Mouse (Mus musculus) induced T-regulatory cell, adult 2 months (primary cell): ENCODE results near the gene Pld4.

Experiments
- DNase-seq: peaks from one replicate; pipeline ENCODE4 v3.0.0-alpha.2; 2012; ENCODE audit warnings: low read depth

The Pld4 gene

GRCm38 (mm10) chr12:112767036-112767890, 6.8 kb downstream of the Pld4 start:
- DNase-seq: no peak

DNA sequence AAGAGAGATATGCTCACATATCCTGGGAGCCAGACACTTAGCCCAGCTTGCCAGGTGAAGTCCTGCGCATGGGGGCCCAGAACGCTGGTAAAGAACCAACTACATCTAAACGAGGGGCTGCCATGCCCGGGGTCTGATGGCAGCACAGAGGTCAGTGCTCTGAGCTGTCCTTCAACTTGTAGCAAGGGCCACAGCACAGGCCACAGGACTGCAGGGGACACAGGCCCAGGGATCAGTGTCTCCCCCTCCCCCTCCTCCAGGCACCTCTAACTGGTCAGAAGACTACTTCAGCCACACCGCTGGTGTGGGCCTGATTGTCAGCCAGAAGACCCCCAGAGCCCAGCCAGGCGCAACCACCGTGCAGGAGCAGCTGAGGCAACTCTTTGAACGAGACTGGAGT, 7.7 kb downstream of the Pld4 start:
- no peak for DNase-seq

GRCm38 (mm10) chr12:112769031-112769430, 8.6 kb downstream of the Pld4 start:
- DNase-seq: peak; percentile 28

DNA sequence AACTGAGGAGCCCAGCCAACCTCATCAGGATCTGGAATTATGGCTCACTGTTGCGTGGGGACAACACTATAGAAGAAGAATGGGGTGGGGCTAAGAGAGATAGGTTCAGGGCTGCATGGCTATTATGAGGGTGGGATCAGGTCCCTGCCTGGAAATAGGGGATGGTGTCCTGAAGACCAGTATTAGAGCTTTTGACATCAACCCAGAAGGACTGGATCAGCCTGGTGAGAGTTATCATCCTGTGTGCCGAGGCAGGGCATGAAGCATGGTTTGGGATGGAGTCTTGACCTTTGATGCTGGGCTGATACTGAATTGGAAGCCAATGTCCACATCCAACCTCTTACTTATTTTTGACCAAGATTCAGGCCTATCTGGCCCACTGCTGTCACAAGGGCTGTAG, 9.3 kb downstream of the Pld4 start:
- no peak for DNase-seq

- no peak for DNase-seq
Observed at GRCm38 (mm10) chr12:112770396-112770795, 9.9 kb downstream of the Pld4 start.

DNA sequence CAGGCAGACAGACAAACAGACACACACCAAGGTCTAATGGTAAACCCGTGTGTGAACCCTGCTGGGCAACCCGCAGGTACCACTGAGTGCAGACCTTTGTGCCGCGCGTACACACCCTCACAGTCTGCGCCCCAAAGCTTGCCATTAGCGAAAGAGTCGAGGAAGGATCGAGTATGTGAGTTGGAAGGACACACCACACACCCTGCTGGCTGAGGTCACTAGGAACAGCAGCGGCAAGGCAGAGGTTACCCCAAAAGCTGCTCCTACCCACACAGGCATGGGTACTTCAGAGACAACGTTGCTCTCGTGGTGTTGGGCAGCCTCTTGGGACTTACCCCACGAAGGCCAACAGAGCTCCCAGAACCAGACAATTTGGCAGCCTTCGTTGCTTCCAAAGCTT, 11.9 kb downstream of the Pld4 start:
- DNase-seq: no peak

DNA sequence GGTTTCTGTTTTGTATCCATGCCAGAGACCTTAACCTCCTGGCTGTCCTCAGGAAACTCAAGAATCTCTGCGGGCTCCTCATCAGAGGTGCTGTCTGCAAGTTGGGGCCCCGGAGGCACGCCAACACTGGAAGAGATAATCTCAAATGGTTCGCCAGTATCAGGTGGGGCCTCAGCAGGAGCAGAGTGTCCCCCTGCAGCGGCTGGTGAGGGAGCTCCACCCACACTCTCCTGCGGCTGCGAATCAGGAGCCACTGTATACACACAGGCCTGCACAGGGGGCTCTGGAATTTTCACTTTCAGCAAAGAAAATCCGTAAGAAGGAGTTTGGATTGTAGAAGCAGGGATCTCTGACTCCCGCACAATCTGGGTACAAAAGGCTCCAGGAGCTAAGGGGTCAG, 12.9 kb downstream of the Pld4 start:
- no peak for DNase-seq

DNA sequence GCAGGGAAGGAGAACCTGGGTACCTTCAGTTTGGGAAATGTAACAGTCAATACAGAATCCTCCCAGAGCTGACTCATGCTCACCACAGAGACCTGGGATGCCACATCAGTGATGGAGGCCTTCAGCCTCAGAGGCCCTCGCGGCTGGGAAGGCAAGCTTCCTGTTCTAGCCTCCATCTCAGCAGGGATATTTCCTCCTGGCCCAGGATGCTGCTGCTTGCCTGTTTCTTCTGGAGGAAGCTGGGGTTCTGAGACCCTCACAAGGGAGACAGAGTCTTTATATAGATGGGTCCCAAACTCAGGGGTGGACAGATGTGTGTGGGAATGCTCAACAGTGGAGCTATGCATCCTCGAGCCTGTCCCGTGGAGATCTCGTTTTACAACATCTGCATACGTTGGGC, 13.6 kb downstream of the Pld4 start:
- no peak for DNase-seq

DNA sequence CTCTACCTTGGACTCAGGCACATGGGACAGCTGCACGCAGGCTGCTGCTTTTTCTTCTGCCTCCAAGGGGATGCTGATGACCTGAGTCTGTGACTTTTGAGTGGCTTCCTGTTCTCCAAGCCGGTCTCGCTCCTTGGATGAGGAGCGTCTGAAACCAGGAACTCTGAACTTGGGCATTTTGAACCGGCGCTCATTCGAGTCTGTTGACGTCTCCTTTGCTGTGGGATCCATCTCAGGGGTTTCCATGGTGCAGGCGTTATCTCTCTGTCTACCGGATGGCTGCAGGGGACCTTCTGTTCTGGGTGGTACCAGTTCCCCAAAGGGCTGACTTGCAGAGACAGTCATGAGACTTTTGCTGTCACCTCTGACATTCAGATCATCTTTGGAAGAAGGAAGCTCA, 14.0 kb downstream of the Pld4 start:
- DNase-seq: no peak

DNA sequence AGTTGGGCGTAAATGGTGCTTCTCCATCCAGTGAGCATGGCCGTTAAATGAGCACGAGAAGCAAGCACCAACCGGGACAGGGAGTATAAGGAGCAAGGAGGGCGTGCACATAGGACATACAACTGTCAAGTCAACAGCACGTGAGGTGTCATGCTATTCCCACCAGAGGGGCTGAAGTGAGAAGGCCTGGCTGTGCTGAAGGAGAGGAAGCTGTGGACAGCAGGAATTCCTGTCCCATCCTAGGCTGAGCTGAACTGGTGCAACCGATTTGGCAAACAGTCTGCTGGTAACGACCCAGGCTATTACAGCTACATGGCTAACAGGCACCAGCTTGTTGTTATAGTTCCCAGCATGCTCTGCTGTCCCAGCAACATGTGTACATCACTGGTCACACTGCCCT, 30.6 kb downstream of the Pld4 start:
- DNase-seq: no peak

DNA sequence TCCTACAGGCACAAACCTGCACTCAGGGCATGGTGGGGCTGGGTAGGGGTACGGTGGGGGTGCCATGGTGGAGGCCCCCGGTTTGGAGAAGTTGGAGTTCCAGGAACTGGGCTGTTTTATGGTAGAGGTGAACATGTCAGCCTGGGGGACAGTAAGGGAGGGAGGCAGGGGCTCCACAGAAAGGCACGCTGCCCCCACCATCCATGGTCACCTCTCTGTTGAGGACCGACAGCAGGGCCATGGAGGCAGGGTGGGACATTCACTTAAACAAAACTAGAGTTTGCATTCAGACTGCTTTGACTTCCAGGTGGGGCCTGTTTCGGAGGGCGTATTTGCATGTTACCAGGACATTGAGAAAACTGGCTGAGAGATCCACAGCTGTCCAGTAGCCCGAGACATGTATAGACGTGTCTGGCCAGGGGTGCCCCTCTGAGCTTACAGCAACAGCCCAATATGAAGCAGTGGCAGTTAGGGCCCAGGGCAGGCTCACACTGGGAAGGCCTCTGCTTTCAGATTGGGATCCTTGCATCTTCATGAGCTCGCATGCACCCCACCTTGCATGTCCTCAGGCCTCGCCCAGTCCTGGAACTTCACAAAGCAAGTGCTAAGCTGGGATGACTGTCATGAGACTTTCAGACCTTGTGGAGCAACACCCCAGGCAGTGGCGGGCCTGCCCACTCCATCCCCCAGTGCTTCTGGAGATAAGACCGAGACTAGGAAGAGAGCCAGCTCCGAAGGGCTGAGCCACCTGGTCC, 33.3 kb downstream of the Pld4 start:
- DNase-seq: no peak

GRCm38 (mm10) chr12:112794356-112794816, 33.9 kb downstream of the Pld4 start:
- no peak for DNase-seq

DNA sequence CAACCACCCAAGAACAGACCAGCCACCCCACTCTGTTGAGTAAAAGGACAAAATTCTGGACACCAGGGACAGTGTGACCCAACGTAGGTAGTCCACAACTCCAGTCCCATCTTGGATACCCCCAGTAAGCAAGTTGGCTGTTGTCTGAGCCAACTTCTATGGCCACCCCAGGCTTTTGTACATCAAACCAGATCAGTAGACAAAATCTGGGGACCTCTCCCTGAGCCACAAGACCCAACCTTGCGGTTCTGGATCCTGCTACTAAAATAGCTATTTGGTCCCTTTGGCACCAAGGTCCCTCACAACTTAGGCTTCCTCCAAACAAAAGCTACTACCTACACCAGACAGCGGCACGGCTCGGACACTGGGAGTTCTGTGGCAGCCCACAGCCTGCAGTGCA, 34.5 kb downstream of the Pld4 start:
- DNase-seq: no peak

- no peak for DNase-seq
Observed at GRCm38 (mm10) chr12:112795466-112796104, 35.1 kb downstream of the Pld4 start.

DNA sequence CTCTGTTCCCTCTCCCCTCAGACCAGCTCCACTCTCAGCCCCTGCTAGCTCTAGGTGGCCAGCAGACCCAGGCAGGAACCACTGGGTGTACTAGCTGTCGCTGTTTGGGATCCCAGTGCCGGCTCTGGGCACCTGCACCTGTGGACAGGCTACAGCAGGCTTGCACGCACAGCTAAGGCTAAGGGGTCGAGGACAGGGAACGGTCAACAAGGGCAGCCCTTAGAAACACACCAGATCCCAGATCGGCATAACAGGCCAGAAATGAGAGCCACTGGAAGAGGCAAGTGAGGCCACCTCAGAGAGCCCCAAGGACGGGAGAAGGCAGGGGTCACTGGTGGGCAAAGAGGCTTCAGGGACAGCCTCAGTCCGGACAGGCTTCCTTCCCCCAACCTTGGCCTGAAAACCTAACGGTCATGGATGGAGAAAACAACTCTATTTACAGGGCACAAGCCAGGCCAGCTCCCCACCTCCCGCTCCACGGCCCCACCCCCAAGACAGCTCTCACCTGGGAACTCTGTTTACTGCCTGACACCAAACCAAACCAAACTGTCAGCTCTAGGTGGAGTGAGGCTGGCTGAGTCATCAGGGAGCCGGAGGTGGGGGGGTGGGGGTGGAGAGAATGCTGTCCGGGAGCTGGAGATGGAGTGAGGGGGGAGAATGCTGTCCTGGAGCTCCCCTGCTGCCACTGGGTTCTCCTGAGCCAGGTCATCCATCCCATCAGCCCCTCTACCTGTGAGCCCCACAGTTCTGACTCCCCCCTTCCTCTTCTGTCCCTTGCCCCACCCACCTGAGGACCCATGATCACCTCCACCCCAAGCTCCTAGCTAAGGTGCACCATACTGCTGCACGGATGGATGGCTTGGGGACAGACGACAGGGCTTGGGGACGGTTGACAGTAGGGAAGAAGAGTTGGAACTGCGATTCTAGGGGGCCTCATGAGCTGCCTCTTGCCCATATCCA, 36.4 kb downstream of the Pld4 start:
- DNase-seq: no peak

GRCm38 (mm10) chr12:112797672-112798331, 37.3 kb downstream of the Pld4 start:
- no peak for DNase-seq

DNA sequence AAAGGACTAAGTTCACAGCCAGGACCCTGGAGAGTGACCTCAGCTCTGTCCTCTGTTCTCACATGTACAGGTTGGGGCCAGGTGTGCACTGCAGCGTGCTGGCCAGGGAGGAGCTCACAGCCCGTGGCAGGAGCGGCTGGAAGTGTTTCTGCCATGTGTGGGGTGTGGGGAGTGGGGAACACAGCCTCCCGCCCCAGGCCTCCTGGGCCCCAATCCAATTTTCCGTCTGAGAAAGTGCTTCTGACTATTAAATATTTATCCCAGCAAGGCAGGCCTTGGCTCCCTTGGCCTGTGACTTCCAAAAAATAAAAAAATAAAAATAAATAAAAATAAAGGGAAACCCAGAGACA, 37.9 kb downstream of the Pld4 start:
- no peak for DNase-seq

DNA sequence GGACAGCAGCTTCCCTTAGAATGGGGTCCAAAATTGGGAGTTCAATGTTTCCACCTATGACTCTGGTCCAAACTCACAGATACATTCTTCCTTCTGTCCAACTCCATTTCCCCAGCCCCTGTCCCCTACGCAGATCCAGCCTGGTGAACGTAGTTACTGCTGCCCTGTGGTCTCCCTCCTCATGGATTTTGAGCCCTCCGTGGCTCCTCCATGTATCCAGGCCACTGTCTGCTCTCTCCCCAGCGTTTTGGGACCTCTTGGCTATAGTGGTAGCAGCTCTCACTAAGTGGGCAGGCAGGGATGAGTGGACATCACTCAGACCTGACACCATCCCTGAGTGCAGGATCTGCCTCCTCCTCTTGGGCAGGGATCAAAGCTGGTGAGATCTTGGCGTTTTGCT, 38.3 kb downstream of the Pld4 start:
- DNase-seq: no peak

DNA sequence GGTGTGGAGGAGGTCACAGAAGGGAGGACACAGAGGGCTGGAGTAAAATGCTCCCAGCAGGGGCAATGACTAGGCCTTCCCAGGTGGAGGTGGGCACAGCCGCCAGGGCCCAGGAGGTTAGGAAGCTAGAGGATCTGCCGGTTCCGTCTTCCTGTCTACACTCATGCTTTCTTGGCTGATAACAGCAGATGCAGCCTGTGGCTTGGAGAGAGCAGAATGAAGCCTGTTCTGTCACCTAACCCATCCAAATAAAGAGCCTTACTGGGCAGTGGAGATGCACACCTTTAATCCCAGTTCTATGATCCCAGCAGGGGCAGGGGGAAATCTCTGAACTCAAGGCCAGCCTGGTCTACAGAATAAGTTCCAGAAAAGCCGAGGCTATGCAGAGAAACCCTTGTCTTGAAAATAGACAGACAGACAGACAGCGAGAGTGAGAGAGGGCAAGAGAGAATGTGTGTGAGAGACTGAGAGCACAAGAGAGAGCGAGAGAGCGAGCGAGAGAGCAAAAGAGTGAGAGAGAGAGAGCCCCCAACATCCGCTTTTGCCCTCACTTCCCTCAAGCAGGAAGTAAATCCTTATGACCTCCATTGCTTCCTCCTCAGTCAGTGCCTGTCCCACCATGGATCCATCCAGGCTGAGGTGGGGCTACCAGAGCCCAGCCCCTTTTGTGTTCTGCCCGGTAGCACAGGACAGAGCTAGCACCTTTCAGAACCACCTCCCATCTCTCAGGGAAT, 38.9 kb downstream of the Pld4 start:
- DNase-seq: no peak

DNA sequence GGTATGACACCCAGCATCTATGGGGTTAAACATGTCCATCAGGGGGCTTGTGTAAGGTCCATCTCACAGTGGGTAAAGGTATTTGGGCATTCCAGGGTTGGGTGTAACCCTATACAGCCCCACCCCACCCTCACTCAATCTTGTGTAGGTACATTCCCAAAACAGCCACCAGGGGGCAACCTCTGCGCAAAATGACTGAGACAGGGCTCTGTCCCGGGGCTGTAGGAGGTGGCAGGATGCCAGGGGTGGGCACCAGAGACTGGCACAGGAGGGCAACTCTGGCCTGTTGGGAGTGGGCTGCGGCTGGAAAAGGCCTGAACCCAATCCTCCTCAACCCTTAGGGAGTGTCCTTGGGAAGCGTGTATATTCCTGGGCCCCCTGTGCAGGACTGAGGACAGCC, 40.0 kb downstream of the Pld4 start:
- DNase-seq: peak; percentile 91
